8 mouse cellular contexts compared by ENCODE assay signal in genomic region chr13:104863127-104863979, GRCm38 (mm10). TPM values are rescaled to one million over a fixed set of nuclear protein-coding genes. Genes with fewer than 3 reads are reported as not detected.
DNase-seq lines count a peak whose midpoint lies in the region; ATAC-seq and TF ChIP-seq lines count a peak whose summit lies in the region.

Shisal2b (minus strand) TSS chr13:104863893.

- 5% methylated on average over 35 of the region's 38 CpGs for WGBS in forebrain, embryonic 11.5 days
- 3% methylated on average over 37 of the region's 38 CpGs for WGBS in hindbrain, postnatal 0 days
- WGBS in liver, embryonic 16.5 days (ENCODE audit: insufficient replicate concordance), result 4% methylated on average over 38 of the region's 38 CpGs

- peak; percentile 24 to 28 for DNase-seq in left cerebral cortex, postnatal 25 days (ENCODE audit: low spot score in 2 of 2)
- no peak for DNase-seq in left cerebral cortex, adult 11 months (ENCODE audit: low spot score)
- DNase-seq in cerebellum, adult 11 months, result peak; percentile 13
- peak; percentile 75 for DNase-seq in forebrain, embryonic 11.5 days (ENCODE audit: low spot score)
- DNase-seq in hindbrain, postnatal 0 days (ENCODE audit: low spot score), result peak; percentile 75
- peak; percentile 3 for DNase-seq in ovary, adult 18-20 months (ENCODE audit: low spot score)
- DNase-seq in c-Kit-positive CD71-positive TER-119-positive erythroid progenitor cells, embryonic 14.5 days (ENCODE audit: low spot score), result no peak

- H3K36me3 ChIP-seq in forebrain, embryonic 11.5 days (ENCODE audit: control insufficient read depth, insufficient read depth, low read length), result no peaks in the 10 kb centered on the region
- H3K36me3 ChIP-seq in hindbrain, postnatal 0 days (ENCODE audit: insufficient read depth, low read length), result no peaks in the 10 kb centered on the region
- no peaks in the 10 kb centered on the region for H3K36me3 ChIP-seq in liver, embryonic 16.5 days (ENCODE audit: control insufficient read depth, insufficient read depth)

- no peaks in the 10 kb centered on the region for H3K9me3 ChIP-seq in forebrain, embryonic 11.5 days (ENCODE audit: control insufficient read depth, low read length)
- no peaks in the 10 kb centered on the region; the same call in 1 of the 2 replicates for H3K9me3 ChIP-seq in hindbrain, postnatal 0 days (ENCODE audit: low read length)
- no peaks in the 10 kb centered on the region for H3K9me3 ChIP-seq in liver, embryonic 16.5 days (replicated peaks; ENCODE audit: control insufficient read depth, low read length)

- peak within 1 kb of the TSS; percentile 43 for H3K4me3 ChIP-seq in forebrain, embryonic 11.5 days (ENCODE audit: low read depth, low read length)
- H3K4me3 ChIP-seq in hindbrain, postnatal 0 days (ENCODE audit: low read length), result peak within 1 kb of the TSS; percentile 54
- peak within 1 kb of the TSS; percentile 51 for H3K4me3 ChIP-seq in liver, embryonic 16.5 days (ENCODE audit: low read depth, low read length)

- no peaks in the 10 kb centered on the region; the same call in 1 of the 2 replicates for H3K27me3 ChIP-seq in forebrain, embryonic 11.5 days (ENCODE audit: control insufficient read depth, insufficient read depth, low read length)
- 0 out of 2 replicates have a peak, but pooled peaks cover 4% of the 10 kb centered on the region for H3K27me3 ChIP-seq in hindbrain, postnatal 0 days (ENCODE audit: insufficient read depth, low read length)
- peaks cover 9% of the 10 kb centered on the region for H3K27me3 ChIP-seq in liver, embryonic 16.5 days (ENCODE audit: control insufficient read depth, insufficient read depth, low read depth, low read length)

- intact Hi-C loops in left cerebral cortex, postnatal 25 days (cut with DNase I), result no loop called here

- H3K4me2 ChIP-seq in forebrain, embryonic 11.5 days (ENCODE audit: low read depth, low read length, severe bottlenecking), result peak within 1 kb of the TSS; percentile 92
- peak within 1 kb of the TSS; percentile 97 for H3K4me2 ChIP-seq in hindbrain, postnatal 0 days (ENCODE audit: low read depth, low read length)
- peak within 1 kb of the TSS; percentile 61 for H3K4me2 ChIP-seq in liver, embryonic 16.5 days (ENCODE audit: low read depth, low read length)

- peak; percentile 80 for ATAC-seq in forebrain, embryonic 11.5 days (replicated peaks; ENCODE audit: low FRiP score)
- ATAC-seq in hindbrain, postnatal 0 days, result peak; percentile 83
- ATAC-seq in liver, embryonic 16.5 days (ENCODE audit: low read depth), result peak; percentile 24; the same call in 1 of the 2 replicates

- no peak for TF ChIP-seq CTCF in hindbrain, postnatal 0 days (IDR thresholded peaks at IDR 0.05; ENCODE audit: low read depth)

- H3K9ac ChIP-seq in forebrain, embryonic 11.5 days (ENCODE audit: low read length), result peak within 1 kb of the TSS; percentile 68
- peak within 1 kb of the TSS; percentile 62 for H3K9ac ChIP-seq in hindbrain, postnatal 0 days (replicated peaks; ENCODE audit: low read length)
- no peak within 1 kb of the TSS for H3K9ac ChIP-seq in liver, embryonic 16.5 days (ENCODE audit: low read depth, low read length)

- no peak within 1 kb of the TSS for H3K27ac ChIP-seq in forebrain, embryonic 11.5 days (ENCODE audit: low read depth, low read length)
- no peak within 1 kb of the TSS for H3K27ac ChIP-seq in hindbrain, postnatal 0 days
- H3K27ac ChIP-seq in liver, embryonic 16.5 days (ENCODE audit: low read length), result no peak within 1 kb of the TSS

- H3K4me1 ChIP-seq in forebrain, embryonic 11.5 days (replicated peaks; ENCODE audit: control insufficient read depth, insufficient read depth, low read length), result no peaks in the 10 kb centered on the region
- H3K4me1 ChIP-seq in hindbrain, postnatal 0 days (ENCODE audit: insufficient read depth, low read length), result no peaks in the 10 kb centered on the region
- no peaks in the 10 kb centered on the region for H3K4me1 ChIP-seq in liver, embryonic 16.5 days (ENCODE audit: control insufficient read depth, low read depth, low read length)

RNA-seq across cellular contexts. Expression of gene Shisal2b, which starts in this region (rescaled TPM):
- 1 to 10 TPM in 1 of 2 experiments, under 1 TPM in 1; 0.34 to 1.0 TPM for total RNA-seq in left cerebral cortex, postnatal 25 days (2021)
- polyA plus RNA-seq in forebrain, embryonic 11.5 days (2014; fragmentation: Nextera tagmentation; extraction: Ambion mirVana), result 0.43 and 0.80 TPM in 2 replicates
- total RNA-seq in hindbrain, postnatal 0 days (2014; rRNA removed), result 0.47 and 4.7 TPM in 2 replicates
- polyA plus RNA-seq in hindbrain, postnatal 0 days (2015; fragmentation: Nextera tagmentation; extraction: Ambion mirVana), result 2.6 and 3.1 TPM in 2 replicates
- not detected in 2 replicates for polyA plus RNA-seq in liver, embryonic 16.5 days (2015; fragmentation: Nextera tagmentation; extraction: Ambion mirVana)

Comparison
In these comparisons a context has a peak if more than half of its experiments do, and no peak if none do; other contexts are left out.
1. DNase-seq: peak in left cerebral cortex, postnatal 25 days (2 of 2), cerebellum, adult 11 months (single experiment), hindbrain, postnatal 0 days (single experiment) and ovary, adult 18-20 months (single experiment); none in left cerebral cortex, adult 11 months (single experiment) and c-Kit-positive CD71-positive TER-119-positive erythroid progenitor cells, embryonic 14.5 days (single experiment).
2. Peak in DNase-seq, ATAC-seq, H3K4me3 ChIP-seq, H3K9ac ChIP-seq and H3K4me2 ChIP-seq in forebrain, embryonic 11.5 days; RNA of the gene not detected or under 1 TPM.
3. Peak in ATAC-seq, H3K4me3 ChIP-seq and H3K4me2 ChIP-seq in liver, embryonic 16.5 days; RNA of the gene not detected or under 1 TPM.
4. ATAC-seq: peak in every context shown above with its lines; median percentile 83 in hindbrain, postnatal 0 days; 80 in forebrain, embryonic 11.5 days; 24 in liver, embryonic 16.5 days.
5. Peak in every context shown above with its lines, with median percentiles within 50 percentile points of each other: H3K4me2 ChIP-seq and H3K4me3 ChIP-seq.